Mouse (Mus musculus) heart, adult 18-20 months (tissue): ENCODE data around the gene Usp30. TPM values are rescaled to one million over a fixed set of nuclear protein-coding genes. Genes with fewer than 3 reads are reported as not detected.

Experiments
- DNase-seq, 2 experiments: peaks; one replicate each; pipeline ENCODE4 v3.0.0; 2021 to 2022; ENCODE audit warnings: mixed read lengths in 1 of 2
- total RNA-seq, 2 experiments: library from RNA; stranded (reverse); gene quantifications; 2 replicates each; pipeline ENCODE4 v1.2.3; 2021

Gene Usp30
- total RNA-seq, 2 experiments from 2014 or later: 10.4 to 11.6 TPM

DNA sequence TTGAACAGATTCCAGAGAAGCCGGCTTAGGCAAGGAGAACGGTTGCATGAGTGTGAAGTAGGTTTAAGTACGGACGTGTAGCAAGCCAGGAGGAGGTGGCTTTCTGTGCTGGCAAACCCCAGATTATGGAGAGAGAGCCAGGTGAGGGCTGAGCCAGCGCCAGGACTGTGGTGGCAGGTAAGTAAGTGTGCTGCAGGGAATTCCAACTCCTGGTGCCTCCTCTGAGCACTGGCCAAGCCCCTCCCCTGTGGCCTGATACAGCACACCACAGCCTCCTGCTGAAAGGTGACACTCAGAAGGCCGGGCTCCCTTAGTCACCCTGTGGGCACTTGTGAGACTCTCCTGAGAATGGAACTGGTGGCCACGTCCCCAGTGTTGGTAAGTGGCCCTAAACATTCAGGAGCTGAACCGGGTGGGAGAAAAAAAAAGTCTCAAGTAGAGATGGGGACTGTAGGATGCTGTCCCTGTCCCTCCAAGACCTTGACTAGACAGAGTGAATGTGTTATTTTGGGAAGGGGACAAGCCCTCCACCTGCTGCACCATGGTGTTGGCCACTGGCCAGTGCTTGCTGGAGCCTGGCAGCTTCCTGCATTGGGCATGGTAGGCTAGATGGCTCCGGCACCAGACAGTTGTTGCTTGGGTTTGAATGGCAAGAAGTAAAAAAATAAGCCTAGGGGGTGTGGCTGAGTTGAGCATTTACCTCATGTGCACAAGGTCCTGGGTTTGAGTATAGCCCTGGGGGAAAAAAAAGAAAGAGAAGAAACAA, 90.1 kb downstream of the Usp30 start:
- DNase-seq: no peak

DNA sequence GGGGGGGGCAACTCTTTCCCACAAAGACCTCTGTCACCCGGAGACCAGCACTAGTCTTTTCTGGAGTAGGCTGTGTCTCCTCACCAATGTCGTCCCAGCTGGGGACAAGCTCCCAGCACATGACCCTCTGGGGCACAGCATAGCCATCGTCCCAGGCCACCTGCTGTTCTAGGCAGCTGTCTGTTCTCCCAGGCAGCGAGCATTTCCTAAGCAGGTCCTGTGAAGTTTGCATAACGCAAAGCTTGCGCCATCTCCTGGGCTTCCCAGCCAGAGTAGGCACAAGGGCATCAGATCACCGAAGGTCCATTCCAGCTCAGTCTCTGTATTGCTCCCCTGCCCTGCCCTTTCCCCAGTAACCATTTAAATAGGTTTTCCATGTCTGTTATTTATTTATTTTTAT, 92.0 kb downstream of the Usp30 start:
- no peak for DNase-seq

DNA sequence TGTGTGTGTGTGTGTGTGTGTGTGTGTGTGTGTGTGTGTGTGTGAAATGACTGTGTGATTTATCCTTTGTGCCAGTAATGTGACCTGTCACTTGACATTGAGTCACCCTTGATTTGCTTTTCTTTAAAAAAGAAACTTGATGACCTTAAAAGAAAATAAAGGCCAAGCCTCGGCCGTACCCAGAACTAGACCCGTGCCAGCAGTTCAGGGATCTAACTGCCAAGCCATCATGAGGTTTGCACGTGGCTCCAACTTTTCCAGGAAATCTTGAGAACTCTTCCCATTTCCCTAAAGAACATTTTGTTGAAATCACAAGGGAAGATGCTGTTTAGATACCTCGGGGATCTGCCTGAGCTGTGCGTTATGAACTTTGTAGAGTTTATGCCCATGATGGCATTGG, 96.2 kb downstream of the Usp30 start:
- no peak for DNase-seq

DNA sequence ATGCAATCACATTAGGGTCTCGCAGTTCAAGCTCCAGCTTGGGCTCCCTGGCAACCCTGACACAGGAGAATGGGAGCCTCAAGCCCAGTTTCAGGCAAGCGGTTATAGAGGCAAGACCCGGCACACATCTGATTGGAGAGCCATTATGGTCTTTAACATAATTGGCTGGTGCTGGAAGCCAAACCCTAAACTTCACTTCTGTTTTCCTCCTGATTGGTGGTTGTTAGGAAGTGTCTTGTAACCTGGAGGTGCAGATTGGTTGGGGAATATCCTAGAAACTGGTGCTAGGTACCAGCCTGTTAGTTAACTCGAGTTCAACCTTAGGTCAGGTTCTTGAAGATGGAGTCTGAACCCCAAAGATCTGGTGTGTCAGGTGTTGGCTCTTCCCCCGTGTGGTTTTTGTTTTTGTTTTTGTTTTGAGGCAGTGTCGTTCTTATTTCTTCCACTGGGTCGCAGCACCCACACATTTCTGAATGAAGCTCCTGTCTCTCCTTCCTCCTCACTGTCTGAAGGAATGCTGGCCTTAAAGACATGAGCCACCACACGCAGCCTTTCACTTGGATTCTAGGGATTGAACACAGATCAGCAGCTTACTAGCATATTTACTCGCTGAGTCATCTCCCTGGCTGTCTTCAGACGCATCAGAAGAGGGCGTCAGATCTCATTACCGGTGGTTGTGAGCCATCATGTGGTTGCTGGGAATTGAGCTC, 97.0 kb downstream of the Usp30 start:
- no peak for DNase-seq

DNA sequence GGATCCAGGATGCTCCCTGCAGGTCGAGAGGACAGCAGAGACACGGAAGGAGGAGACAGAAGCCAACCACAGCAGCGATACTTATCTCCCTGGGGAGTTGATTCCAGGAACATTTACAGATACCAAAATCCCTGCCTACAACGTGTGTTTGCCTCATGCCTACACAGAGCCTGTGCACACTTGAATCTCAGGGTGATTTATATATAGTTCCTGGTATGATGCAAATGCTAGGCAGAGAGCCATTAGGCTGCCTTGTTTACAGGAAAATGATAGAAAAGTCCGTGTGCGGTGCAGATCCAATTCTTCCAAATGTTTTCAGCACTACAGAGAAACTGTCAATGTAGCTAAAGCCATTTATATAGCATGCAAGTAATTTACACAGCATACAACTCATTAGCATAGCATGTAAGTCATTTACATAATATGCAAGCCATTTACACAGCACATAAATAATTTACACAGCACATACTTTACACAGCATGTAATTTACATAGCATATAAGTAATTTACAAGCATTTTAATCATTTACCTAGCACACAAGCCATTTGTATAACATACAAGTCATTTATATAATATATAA, 97.9 kb downstream of the Usp30 start:
- DNase-seq: no peak

DNA sequence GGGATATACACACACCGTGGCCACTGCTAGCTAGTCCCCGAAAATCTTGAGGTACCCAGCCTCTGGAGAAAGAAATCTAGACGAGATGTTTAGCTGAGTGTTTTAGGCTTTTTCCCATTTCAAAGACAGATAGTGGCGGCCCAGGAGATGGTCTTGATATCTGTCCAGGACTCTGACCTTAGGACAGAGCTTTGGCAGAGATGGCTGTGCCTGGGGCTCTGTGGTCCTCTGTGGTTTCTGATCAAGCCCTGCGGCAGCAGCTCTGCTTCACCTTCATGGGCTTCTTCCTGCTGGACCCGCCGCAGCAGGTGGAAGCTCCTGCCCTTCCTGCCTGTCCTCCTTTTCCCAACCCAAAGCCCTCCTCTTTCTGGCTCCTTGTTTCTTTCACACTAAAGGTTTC, 105.1 kb downstream of the Usp30 start:
- no peak for DNase-seq

DNA sequence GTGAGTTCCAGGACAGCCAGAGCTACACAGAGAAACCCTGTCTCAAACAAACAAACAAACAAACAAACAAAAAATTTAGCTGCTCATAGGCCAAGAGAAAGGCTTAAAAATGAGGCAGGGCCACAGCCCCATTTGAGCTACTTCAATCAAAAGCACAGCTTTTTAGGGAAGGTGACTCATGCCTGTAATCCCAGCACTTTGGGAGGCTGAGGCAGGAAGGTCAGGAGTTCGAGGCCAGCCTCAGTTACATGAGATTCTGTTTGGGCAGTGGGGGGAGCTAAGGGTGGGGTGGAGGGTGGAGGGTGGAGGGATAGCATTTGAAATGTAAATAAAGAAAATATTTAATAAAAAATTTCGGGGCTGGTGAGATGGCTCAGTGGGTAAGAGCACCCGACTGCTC, 107.7 kb downstream of the Usp30 start:
- DNase-seq: no peak

DNA sequence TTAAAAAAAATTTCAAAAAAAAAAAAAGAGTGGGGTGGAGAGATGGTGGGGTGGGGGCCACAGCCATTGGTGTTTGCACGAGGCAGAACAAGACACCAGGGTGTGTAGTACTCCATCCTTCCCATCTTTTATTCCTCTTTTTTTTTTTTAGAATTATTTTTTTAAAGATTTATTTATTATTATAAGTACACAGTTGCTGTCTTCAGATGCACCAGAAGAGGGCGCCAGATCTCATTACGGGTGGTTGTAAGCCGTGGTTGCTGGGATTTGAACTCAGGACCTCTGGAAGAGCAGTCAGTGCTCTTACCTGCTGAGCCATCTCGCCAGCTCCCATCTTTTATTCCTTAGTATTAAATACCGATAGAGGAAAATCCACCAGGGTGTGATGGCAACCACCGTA, 108.2 kb downstream of the Usp30 start:
- no peak for DNase-seq

DNA sequence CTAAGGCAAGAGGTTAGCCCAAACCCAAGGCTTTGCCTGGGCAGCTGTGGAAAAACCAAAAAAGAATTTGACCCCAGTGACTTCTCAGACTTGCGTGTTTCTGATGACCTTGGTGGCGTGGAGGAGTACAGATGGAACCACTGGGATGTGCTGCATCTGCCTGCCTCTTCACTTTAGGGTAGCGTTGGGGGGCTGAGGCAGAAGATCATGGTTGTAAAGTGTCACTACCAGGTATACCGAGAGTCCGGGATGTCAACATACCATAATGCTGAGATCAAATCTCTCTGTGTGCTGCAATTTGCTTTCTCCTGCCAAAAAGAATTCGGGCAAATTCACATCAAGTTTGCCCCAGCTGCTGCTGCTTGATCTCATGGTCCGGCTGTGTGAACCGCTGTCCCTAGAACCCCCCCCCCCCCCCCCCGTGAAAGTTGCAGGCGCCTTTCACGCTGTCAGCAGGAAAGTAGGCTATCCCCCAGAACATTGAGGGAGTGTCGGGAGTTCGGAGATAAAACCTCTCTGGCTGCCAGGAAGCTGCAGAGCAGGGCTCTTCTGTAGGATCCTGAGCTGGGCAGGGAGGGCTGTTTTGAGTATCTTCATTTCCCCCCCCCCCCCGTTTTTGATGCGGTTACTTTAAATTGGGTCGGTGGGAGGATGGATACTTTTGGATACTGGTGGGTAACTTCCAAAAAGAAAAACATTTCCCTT, 108.8 kb downstream of the Usp30 start:
- DNase-seq: peak in 1 of 2 experiments; percentile 42

Other genes with a start within 250 kb of the Usp30 start
- gene Selplg, start 232.8 kb upstream of the Usp30 start, total RNA-seq: 1 to 10 TPM; 4.4 to 7.3 TPM
- gene Coro1c, start 156.7 kb upstream of the Usp30 start, total RNA-seq: 10 to 100 TPM; 30.3 to 33.1 TPM
- gene Ssh1, start 71.6 kb upstream of the Usp30 start, total RNA-seq: 10 to 100 TPM; 13.5 to 13.6 TPM
- gene Dao, start 61.8 kb upstream of the Usp30 start, total RNA-seq: not detected
- not detected for gene Svop, start 26.1 kb downstream of the Usp30 start, total RNA-seq
- gene Alkbh2, start 62.8 kb downstream of the Usp30 start, total RNA-seq: 1 to 10 TPM; 1.3 to 1.5 TPM
- 10 to 100 TPM; 24.8 to 26.0 TPM for gene Ung, start 64.9 kb downstream of the Usp30 start, total RNA-seq
- 100 to 1,000 TPM; 238 to 247 TPM for gene Acacb, start 81.1 kb downstream of the Usp30 start, total RNA-seq
- gene Foxn4, start 208.3 kb downstream of the Usp30 start, total RNA-seq: not detected
- under 1 TPM; 0.27 to 0.85 TPM for gene Myo1h, start 223.7 kb downstream of the Usp30 start, total RNA-seq